Mouse (Mus musculus) megakaryocyte, embryonic 14.5 days (primary cell): ENCODE measurements around the gene Spata31d1d.

Experiments
- FLI1 ChIP-seq: IDR thresholded peaks from 2 replicates; pipeline ENCODE4 v1.6.1; 2012; ENCODE audit warnings: low read length, inconsistent platforms, mixed read lengths
- GATA1 ChIP-seq: IDR thresholded peaks from 3 replicates; pipeline ENCODE4 v1.6.1; 2012; ENCODE audit warnings: mixed read lengths, low read length, inconsistent platforms, borderline replicate concordance

DNA sequence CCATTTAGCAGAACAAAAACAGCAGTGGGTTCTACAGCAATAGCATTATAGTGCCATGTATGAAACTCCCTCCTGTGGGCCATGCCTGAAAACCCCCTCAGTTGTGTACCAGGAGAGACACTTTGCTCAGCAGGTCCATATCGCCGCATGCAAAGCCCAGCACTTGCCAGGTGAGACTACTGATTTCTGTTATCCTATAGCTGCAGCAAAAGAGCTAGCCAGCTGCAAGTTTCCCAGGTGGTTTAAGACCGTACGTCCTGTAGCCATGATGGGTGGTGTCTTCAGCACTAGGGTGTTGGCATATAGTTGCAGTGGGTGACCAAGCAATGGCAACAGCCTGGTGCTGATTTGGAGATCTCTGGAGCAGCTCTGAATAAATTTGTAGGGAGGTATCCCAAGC, 7.8 kb upstream of the Spata31d1d start:
- TF ChIP-seq GATA1 (no peak), FLI1 (no peak)
